ENCODE assay signal across 17 mouse cellular contexts in genomic region chr12:13114341-13114740, GRCm38 (mm10).
"Had no signal": no experiment of that assay in that cellular context is flagged by ENCODE, and none has a peak within 500 bp of the region (broad histone marks: within the 10 kb centered on the region; RNA-seq: fewer than 3 reads in every experiment).

No protein-coding gene starts in this region.

- H3K27ac ChIP-seq: kidney, embryonic 15.5 days; left cerebral cortex, adult 2 months; liver, embryonic 13.5 days; macrophage; midbrain, embryonic 12.5 days; neural tube, embryonic 13.5 days had no signal

- H3K27me3 ChIP-seq: kidney, embryonic 15.5 days; liver, embryonic 13.5 days; midbrain, embryonic 12.5 days; neural tube, embryonic 13.5 days had no signal

- H3K4me2 ChIP-seq: kidney, embryonic 15.5 days; liver, embryonic 13.5 days; midbrain, embryonic 12.5 days; neural tube, embryonic 13.5 days had no signal

- ATAC-seq: intestine, embryonic 16.5 days; liver, postnatal 0 days; midbrain, embryonic 16.5 days had no signal

- H3K36me3 ChIP-seq: kidney, embryonic 15.5 days; liver, embryonic 13.5 days; midbrain, embryonic 12.5 days; neural tube, embryonic 13.5 days had no signal

- H3K4me3 ChIP-seq: kidney, embryonic 15.5 days; left cerebral cortex, adult 2 months; liver, embryonic 13.5 days; megakaryocyte, embryonic 14.5 days; midbrain, embryonic 12.5 days; neural tube, embryonic 13.5 days had no signal

- DNase-seq: kidney, adult 2 months; kidney, postnatal 14 days; liver; liver, embryonic 13.5 days; liver, postnatal 0 days; right cerebral cortex, postnatal 4 days; spleen, adult 18-20 months; thymus, adult 2 months; thymus, postnatal 25 days had no signal

- H3K4me1 ChIP-seq: liver, embryonic 13.5 days; megakaryocyte, embryonic 14.5 days; midbrain, embryonic 12.5 days; neural tube, embryonic 13.5 days had no signal

- H3K9ac ChIP-seq: kidney, embryonic 15.5 days; liver, embryonic 13.5 days; liver, postnatal 0 days; midbrain, embryonic 12.5 days; neural tube, embryonic 13.5 days had no signal

- H3K9me3 ChIP-seq: kidney, embryonic 15.5 days; liver, embryonic 13.5 days; midbrain, embryonic 12.5 days; neural tube, embryonic 13.5 days had no signal
